Comparison of ENCODE assay signal across 8 mouse cellular contexts in the genomic region with DNA sequence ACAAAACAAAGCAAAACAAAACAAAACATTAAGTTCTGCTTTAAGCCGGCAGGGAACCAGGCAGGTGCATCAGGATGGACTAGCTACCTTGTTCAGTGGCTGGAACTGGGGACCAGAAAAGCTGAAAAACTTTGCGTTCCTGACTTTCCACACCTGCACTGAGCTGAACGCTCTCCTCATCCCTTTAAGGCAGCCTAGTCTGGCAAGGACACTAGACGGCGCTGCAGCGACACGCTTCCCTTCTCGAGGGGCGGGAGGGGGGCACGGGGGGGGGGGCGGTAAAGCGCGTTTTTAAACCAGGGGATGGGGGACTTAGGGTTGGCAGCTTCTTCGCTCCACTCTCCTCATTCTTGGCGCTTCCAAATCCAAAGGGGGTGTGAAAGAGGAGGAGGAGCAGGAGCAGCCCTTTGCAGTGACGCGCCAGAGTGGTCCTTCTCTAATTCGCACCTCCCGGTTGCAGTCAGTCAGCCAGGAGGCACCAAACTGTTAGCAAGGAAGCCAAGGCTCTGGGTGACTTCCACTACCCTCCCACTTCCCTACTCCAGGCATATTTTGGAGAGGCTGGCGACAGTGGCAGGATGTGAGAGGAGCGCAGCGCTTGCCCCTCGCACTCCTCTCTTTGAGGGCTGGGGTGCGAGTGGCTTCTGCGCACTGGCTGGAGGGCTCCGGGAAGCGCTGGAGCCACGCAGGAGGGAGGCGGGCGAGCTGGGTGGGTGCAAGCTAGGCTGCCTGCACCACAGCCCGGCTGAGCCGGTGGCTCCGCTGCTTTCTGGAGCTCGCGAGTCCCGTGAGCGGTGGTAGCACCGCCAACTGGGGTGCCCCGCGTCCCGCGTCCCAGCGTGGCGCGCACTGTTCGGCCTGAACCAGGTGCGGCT. TPM values are rescaled to one million over a fixed set of nuclear protein-coding genes. Genes with fewer than 3 reads are reported as not detected.
DNase-seq lines count a peak whose midpoint lies in the region; ATAC-seq lines count a peak whose summit lies in the region.

Gene Il1rapl2, plus strand, starts transcription at position 288 of the 875 bp plus-strand sequence.

- peaks cover 39% of the 10 kb centered on the region for H3K27me3 ChIP-seq in liver, embryonic 11.5 days (replicated peaks; ENCODE audit: control insufficient read depth, insufficient read depth, low read length)
- peaks cover 28% of the 10 kb centered on the region for H3K27me3 ChIP-seq in stomach, embryonic 16.5 days (ENCODE audit: control insufficient read depth, insufficient read depth, low read length)

- peak within 1 kb of the TSS; percentile 51 for H3K4me2 ChIP-seq in liver, embryonic 11.5 days
- peak within 1 kb of the TSS; percentile 55 for H3K4me2 ChIP-seq in stomach, embryonic 16.5 days (ENCODE audit: low read depth, low read length)

- no peaks in the 10 kb centered on the region for H3K36me3 ChIP-seq in liver, embryonic 11.5 days (ENCODE audit: control insufficient read depth, insufficient read depth, low read length)
- no peaks in the 10 kb centered on the region for H3K36me3 ChIP-seq in stomach, embryonic 16.5 days (ENCODE audit: control insufficient read depth, insufficient read depth, low read length)

- H3K9me3 ChIP-seq in liver, embryonic 11.5 days (ENCODE audit: control insufficient read depth, low read length), result no peaks in the 10 kb centered on the region
- H3K9me3 ChIP-seq in stomach, embryonic 16.5 days (replicated peaks; ENCODE audit: control insufficient read depth, low read length), result no peaks in the 10 kb centered on the region

- no peak within 1 kb of the TSS for H3K9ac ChIP-seq in liver, embryonic 11.5 days (ENCODE audit: low read depth, low read length)
- H3K9ac ChIP-seq in stomach, embryonic 16.5 days (ENCODE audit: low read length), result no peak within 1 kb of the TSS

- ATAC-seq in liver, embryonic 11.5 days (replicated peaks; ENCODE audit: low FRiP score), result no peak
- ATAC-seq in stomach, embryonic 16.5 days (ENCODE audit: insufficient read depth, low FRiP score), result no peak

- 12% methylated on average over 43 of the region's 47 CpGs for WGBS in liver, embryonic 11.5 days
- 13% methylated on average over 38 of the region's 47 CpGs for WGBS in stomach, embryonic 16.5 days

- H3K4me3 ChIP-seq in liver, embryonic 11.5 days (ENCODE audit: low read depth, low read length), result peak within 1 kb of the TSS; percentile 24
- H3K4me3 ChIP-seq in stomach, embryonic 16.5 days (replicated peaks; ENCODE audit: low read length), result peak within 1 kb of the TSS; percentile 35

- H3K4me1 ChIP-seq in liver, embryonic 11.5 days (replicated peaks; ENCODE audit: control insufficient read depth, insufficient read depth, low read length), result no peaks in the 10 kb centered on the region
- H3K4me1 ChIP-seq in stomach, embryonic 16.5 days (ENCODE audit: control insufficient read depth, insufficient read depth, low read length), result no peaks in the 10 kb centered on the region

- no peak within 1 kb of the TSS for H3K27ac ChIP-seq in liver, embryonic 11.5 days (ENCODE audit: low read depth, low read length)
- no peak within 1 kb of the TSS for H3K27ac ChIP-seq in stomach, embryonic 16.5 days (ENCODE audit: low read length)

- peak; percentile 17 to 58 for DNase-seq in adrenal gland, adult (ENCODE audit: inconsistent age in 2 of 2, low spot score in 1 of 2)
- DNase-seq in adrenal gland, adult 8-10 months, result no peak
- DNase-seq in left cerebral cortex, postnatal 10 days (ENCODE audit: extremely low spot score in 1 of 2, low spot score in 2 of 2), result peak in 1 of 2 experiments; percentile 26
- DNase-seq in left cerebral cortex, adult 8-10 months (ENCODE audit: low spot score in 2 of 2), result no peak
- peak; percentile 28 for DNase-seq in forelimb bud, embryonic 11.5 days (ENCODE audit: low read depth, low spot score)
- DNase-seq in liver, embryonic 11.5 days (ENCODE audit: low spot score), result peak; percentile 29
- no peak for DNase-seq in urinary bladder, postnatal 4 days (ENCODE audit: low spot score in 2 of 2)

- intact Hi-C loops in left cerebral cortex, postnatal 10 days (cut with DNase I), result no loop called here

RNA-seq across cellular contexts. Expression of gene Il1rapl2, which starts in this region (rescaled TPM):
- 1 to 10 TPM in 2 of 4 experiments, under 1 TPM in 2; 0.59 to 5.8 (median 2.1) TPM for total RNA-seq in adrenal gland, adult 8-10 months (2022)
- total RNA-seq in left cerebral cortex, postnatal 10 days (2021), result 10 to 100 TPM; 11.4 to 11.9 TPM
- 1 to 10 TPM; 5.1 to 6.4 (median 5.9) TPM for total RNA-seq in left cerebral cortex, adult 8-10 months (2022)
- 0.09 and 0.21 TPM in 2 replicates for polyA plus RNA-seq in liver, embryonic 11.5 days (2014; fragmentation: Nextera tagmentation; extraction: Ambion mirVana)
- polyA plus RNA-seq in stomach, embryonic 16.5 days (2015; fragmentation: Nextera tagmentation; extraction: Ambion mirVana), result 0.12 and 0.32 TPM in 2 replicates

Comparison
In these comparisons a context has a peak if more than half of its experiments do, and no peak if none do; other contexts are left out.
1. DNase-seq: peak in adrenal gland, adult (2 of 2) and forelimb bud, embryonic 11.5 days (single experiment); none in adrenal gland, adult 8-10 months (single experiment), left cerebral cortex, adult 8-10 months (0 of 2) and urinary bladder, postnatal 4 days (0 of 2).
2. Peak in DNase-seq, H3K4me3 ChIP-seq and H3K4me2 ChIP-seq in liver, embryonic 11.5 days; RNA of the gene not detected or under 1 TPM.